Mouse (Mus musculus) thymus, postnatal 0 days (tissue): Measurements from ENCODE around the gene Olfr1360. TPM values are rescaled to one million over a fixed set of nuclear protein-coding genes. Genes with fewer than 3 reads are reported as not detected.

Experiments
- DNase-seq: peaks from one replicate; pipeline ENCODE4 v3.0.0-alpha.2; 2015; ENCODE audit warnings: low spot score
- microRNA-seq: library from miRNA; unstranded; fragments of <30 nt; microRNA quantifications from one replicate; pipeline ENCODE4, GENCODE M21; 2016; ENCODE audit warnings: borderline number of aligned reads
- polyA plus RNA-seq: library from polyadenylated mRNA; unstranded; fragments of >200 nt; fragmentation: Nextera tagmentation; extraction: Ambion mirVana; gene quantifications from 2 replicates; pipeline ENCODE4 v1.2.1, GENCODE M21; 2015

The Olfr1360 gene
- polyA plus RNA-seq, 1 experiment from 2014 or later = not detected

GRCm38 (mm10) chr13:21663286-21663685 is 13.9 kb downstream of the Olfr1360 start, which contains the start of gene Olfr1361:
Gene Olfr1361, minus strand, starts transcription at chr13:21663386.
- no peak for DNase-seq

- DNase-seq = no peak
These were observed 34.8 kb downstream of the Olfr1360 start, which contains the start of gene Olfr11 for GRCm38 (mm10) chr13:21642418-21642817. Gene Olfr11, minus strand, starts transcription at chr13:21642518.

Small RNA genes lying within 50 kb of the gene (microRNA-seq; reads per million reads assigned to microRNA genes)
- gene Gm44357 (not detected), gene Gm44367 (not detected)

Other genes starting within 250 kb of the Olfr1360 start
- 1.4 and 1.5 TPM in 2 replicates for gene Pgbd1, start 236.3 kb downstream of the Olfr1360 start, polyA plus RNA-seq
- gene Zscan26, start 223.7 kb downstream of the Olfr1360 start, polyA plus RNA-seq = 18.1 and 23.6 TPM in 2 replicates
- gene Nkapl, start 208.9 kb downstream of the Olfr1360 start, polyA plus RNA-seq = 0.82 and 1.3 TPM in 2 replicates
- gene Zkscan4, start 198.5 kb downstream of the Olfr1360 start, polyA plus RNA-seq = 1.1 and 1.2 TPM in 2 replicates
- not detected in 2 replicates for gene Gm10065, start 198.0 kb downstream of the Olfr1360 start, polyA plus RNA-seq
- gene AK157302, start 182.2 kb downstream of the Olfr1360 start, polyA plus RNA-seq = 0.22 TPM in 2 replicates
- 4.9 and 9.3 TPM in 2 replicates for gene Gm11273, start 176.0 kb downstream of the Olfr1360 start, polyA plus RNA-seq
- 3.2 and 4.4 TPM in 2 replicates for gene Zkscan8, start 146.3 kb downstream of the Olfr1360 start, polyA plus RNA-seq
- 0.04 TPM in 1 of 2 replicates, not detected in the other for gene Olfr1366, start 134.6 kb downstream of the Olfr1360 start, polyA plus RNA-seq
- gene Olfr1535, start 117.5 kb downstream of the Olfr1360 start, polyA plus RNA-seq = not detected in 2 replicates
- not detected in 2 replicates for gene Olfr1364, start 95.6 kb downstream of the Olfr1360 start, polyA plus RNA-seq
- not detected in 2 replicates for gene Olfr1362, start 63.4 kb downstream of the Olfr1360 start, polyA plus RNA-seq
- gene Olfr11, start 34.9 kb downstream of the Olfr1360 start, polyA plus RNA-seq = not detected in 2 replicates
- gene Olfr1361, start 14.0 kb downstream of the Olfr1360 start, polyA plus RNA-seq = not detected in 2 replicates
- not detected in 2 replicates for gene Olfr1359, start 20.7 kb upstream of the Olfr1360 start, polyA plus RNA-seq
- 8.9 and 16.3 TPM in 2 replicates for gene Hist1h2bl, start 38.7 kb upstream of the Olfr1360 start, polyA plus RNA-seq
- 110 and 183 TPM in 2 replicates for gene Hist1h2ai, start 39.0 kb upstream of the Olfr1360 start, polyA plus RNA-seq
- gene Hist1h3h, start 40.3 kb upstream of the Olfr1360 start, polyA plus RNA-seq = 43.7 and 67.6 TPM in 2 replicates
- gene Hist1h2bm, start 44.6 kb upstream of the Olfr1360 start, polyA plus RNA-seq = 22.0 and 29.1 TPM in 2 replicates
- 1.0 and 1.8 TPM in 2 replicates for gene Hist1h4j, start 57.7 kb upstream of the Olfr1360 start, polyA plus RNA-seq
- gene Hist1h4k, start 73.1 kb upstream of the Olfr1360 start, polyA plus RNA-seq = 16.8 and 24.8 TPM in 2 replicates
- 162 and 249 TPM in 2 replicates for gene Hist1h2ak, start 76.4 kb upstream of the Olfr1360 start, polyA plus RNA-seq
- gene Hist1h2bn, start 76.7 kb upstream of the Olfr1360 start, polyA plus RNA-seq = 22.7 and 35.8 TPM in 2 replicates
- gene Hist1h1b, start 103.2 kb upstream of the Olfr1360 start, polyA plus RNA-seq = 71.7 and 80.7 TPM in 2 replicates
- 392 and 414 TPM in 2 replicates for gene Hist1h3i, start 106.0 kb upstream of the Olfr1360 start, polyA plus RNA-seq
- 32.4 and 51.2 TPM in 2 replicates for gene Hist1h2an, start 109.8 kb upstream of the Olfr1360 start, polyA plus RNA-seq
- gene Hist1h2bp, start 110.1 kb upstream of the Olfr1360 start, polyA plus RNA-seq = 3.4 and 3.5 TPM in 2 replicates
- 63.1 and 89.0 TPM in 2 replicates for gene Hist1h2bq, start 132.8 kb upstream of the Olfr1360 start, polyA plus RNA-seq
- 2.0 TPM in 1 of 2 replicates, not detected in the other for gene Hist1h2ao, start 133.1 kb upstream of the Olfr1360 start, polyA plus RNA-seq
- 1.0 TPM in 1 of 2 replicates, not detected in the other for gene Hist1h4m, start 134.3 kb upstream of the Olfr1360 start, polyA plus RNA-seq
- 35.0 and 40.5 TPM in 2 replicates for gene Hist1h4n, start 154.8 kb upstream of the Olfr1360 start, polyA plus RNA-seq
- gene Hist1h2ap, start 156.1 kb upstream of the Olfr1360 start, polyA plus RNA-seq = 10,793 and 11,737 TPM in 2 replicates
- gene Hist1h2br, start 156.3 kb upstream of the Olfr1360 start, polyA plus RNA-seq = 64.8 and 86.2 TPM in 2 replicates